Mouse (Mus musculus) liver, embryonic 16.5 days (tissue): Measurements from ENCODE around the gene Stx12. TPM values are rescaled to one million over a fixed set of nuclear protein-coding genes. Genes with fewer than 3 reads are reported as not detected.
"Not testable (repeated sequence)": the region's sequence is repeated elsewhere in the genome, so short reads cannot be mapped to it uniquely, and the experiment has no call there.

Experiments used
- ATAC-seq: fragments of 200-750 bp; cut with Nextera tagmentation; 2 replicates; pipeline ENCODE4 v1.8.0; 2017; ENCODE audit warnings: low read depth, mild to moderate bottlenecking, moderate number of reproducible peaks, moderate library complexity
- H3K27ac ChIP-seq: fragments of 300-500 bp; sonication (generic); 2 replicates; pipeline ENCODE4 v1.5.1; 2014; ENCODE audit warnings: mild to moderate bottlenecking, low read length
- H3K27me3 ChIP-seq: fragments of 300-500 bp; sonication (generic); 2 replicates; pipeline ENCODE4 v1.6.1; 2014; ENCODE audit warnings: low read depth, low read length, mixed read lengths; ENCODE audit not compliant: control insufficient read depth, insufficient read depth
- H3K36me3 ChIP-seq: fragments of 300-500 bp; sonication (generic); 2 replicates; pipeline ENCODE4 v1.6.1; 2014; ENCODE audit warnings: mild to moderate bottlenecking; ENCODE audit not compliant: control insufficient read depth, insufficient read depth
- H3K4me1 ChIP-seq: fragments of 300-500 bp; sonication (generic); 2 replicates; pipeline ENCODE4 v1.6.1; 2014; ENCODE audit warnings: low read depth, low read length, mixed read lengths; ENCODE audit not compliant: control insufficient read depth
- H3K4me2 ChIP-seq: fragments of 300-500 bp; sonication (generic); 2 replicates; pipeline ENCODE4 v1.6.1; 2014; ENCODE audit warnings: low read depth, low read length, mixed read lengths
- H3K4me3 ChIP-seq: fragments of 300-500 bp; sonication (generic); 2 replicates; pipeline ENCODE4 v1.5.1; 2014; ENCODE audit warnings: low read depth, mild to moderate bottlenecking, low read length
- H3K9ac ChIP-seq: fragments of 300-500 bp; sonication (generic); 2 replicates; pipeline ENCODE4 v1.6.1; 2014; ENCODE audit warnings: low read depth, low read length
- H3K9me3 ChIP-seq: fragments of 300-500 bp; sonication (generic); replicated peaks from 2 replicates; pipeline ENCODE4 v1.6.1; 2016; ENCODE audit warnings: low read length; ENCODE audit not compliant: control insufficient read depth
- WGBS: fragments of 180-500 bp; shearing (Covaris S2); extraction: QIAGEN DNeasy Blood & Tissue Kit; methylation state at CpG from one replicate; pipeline ENCODE4 v1.1.7; 2014; ENCODE audit not compliant: insufficient replicate concordance; 5-methylcytosine and 5-hydroxymethylcytosine counted together
- polyA plus RNA-seq: library from polyadenylated mRNA; unstranded; fragments of >200 nt; fragmentation: Nextera tagmentation; extraction: Ambion mirVana; gene quantifications from 2 replicates; pipeline ENCODE4 v1.2.1, GENCODE M21; 2015

Stx12 gene
- 15.0 and 17.1 TPM in 2 replicates for polyA plus RNA-seq

DNA sequence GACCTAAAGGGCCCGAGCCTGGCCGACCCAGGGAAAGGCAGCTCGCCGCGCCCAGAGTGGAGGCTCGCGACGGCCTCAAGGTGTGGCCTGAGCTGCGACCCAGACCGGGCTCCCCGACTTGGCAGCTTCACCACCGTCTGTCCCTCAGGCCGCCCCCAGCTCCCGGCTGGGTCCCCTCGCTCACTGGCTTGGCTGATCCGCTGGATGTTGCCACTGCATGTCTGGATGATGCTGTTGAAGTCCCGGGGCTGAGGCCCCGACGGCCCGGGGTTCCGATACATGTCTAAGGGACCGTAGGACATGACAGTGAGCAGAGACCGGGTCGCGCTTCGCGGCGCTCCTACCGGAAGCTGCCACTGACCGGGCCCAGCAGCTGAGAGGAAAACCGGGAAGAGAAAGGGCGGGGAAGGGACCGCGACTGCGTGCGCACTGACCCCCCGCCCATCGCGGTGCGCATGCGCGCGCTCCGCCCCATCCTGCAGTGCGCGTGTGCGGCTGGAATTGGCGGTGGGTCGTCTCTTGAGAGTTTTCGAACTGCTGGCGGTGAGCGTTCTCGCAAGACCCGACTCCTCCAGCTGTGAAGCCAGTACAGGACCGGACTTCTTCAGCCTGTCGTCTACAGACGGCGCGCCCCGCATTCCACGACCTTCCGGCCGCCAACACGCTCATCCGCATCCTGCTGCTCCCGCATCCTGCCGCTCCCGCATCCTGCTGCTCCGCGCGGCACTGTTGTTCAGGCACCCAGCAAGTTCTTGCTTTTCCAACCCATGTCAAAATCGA lies at the start of gene Stx12:
TSS of gene Stx12 (minus strand) at position 446 of the 780 bp plus-strand sequence.
- H3K36me3 ChIP-seq = no peaks in the 10 kb centered on the region
- H3K27ac ChIP-seq = peak within 1 kb of the TSS; percentile 91
- peak within 1 kb of the TSS; percentile 96 for H3K4me3 ChIP-seq
- peak within 1 kb of the TSS; percentile 98 for H3K9ac ChIP-seq
- ATAC-seq = peak; percentile 94
- WGBS = under 1% methylated on average over 72 of the region's 72 CpGs
- H3K9me3 ChIP-seq = no peaks in the 10 kb centered on the region
- H3K4me2 ChIP-seq = peak within 1 kb of the TSS; percentile 98
- no peaks in the 10 kb centered on the region for H3K27me3 ChIP-seq
- peaks cover 23% of the 10 kb centered on the region for H3K4me1 ChIP-seq

DNA sequence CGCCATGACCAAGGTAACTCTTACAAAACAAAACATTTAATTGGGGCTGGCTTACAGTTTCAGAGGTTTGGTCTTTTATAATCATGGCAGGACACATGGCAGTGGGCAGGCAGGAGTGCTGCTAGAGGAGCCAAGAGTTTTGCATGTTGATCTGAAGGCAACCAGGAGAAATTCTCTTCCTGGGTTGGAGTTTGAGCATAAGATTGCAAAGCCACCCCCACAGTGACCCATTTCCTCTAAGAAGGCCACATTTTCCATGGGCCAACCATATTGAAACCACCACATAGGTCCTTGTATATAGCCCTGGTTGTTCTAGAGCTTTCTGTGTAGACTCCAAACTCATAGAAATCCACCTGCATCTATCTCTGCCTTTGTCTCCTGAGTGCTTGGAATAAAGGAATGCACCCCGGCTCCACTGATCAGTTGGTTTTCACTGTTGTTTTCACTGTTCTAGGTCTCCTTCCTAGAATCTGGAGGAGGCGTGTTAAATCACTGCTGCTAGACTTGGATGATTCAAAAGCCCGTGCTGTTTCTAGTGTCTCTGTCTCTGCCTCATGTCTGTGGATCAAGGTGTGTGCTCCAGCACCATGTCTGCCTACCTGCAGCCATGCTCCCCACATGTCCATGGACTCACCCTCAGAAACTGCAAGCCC lies 48.6 kb upstream of the Stx12 start:
- no peak for ATAC-seq
- WGBS = 57% methylated on average over 4 of the region's 4 CpGs

DNA sequence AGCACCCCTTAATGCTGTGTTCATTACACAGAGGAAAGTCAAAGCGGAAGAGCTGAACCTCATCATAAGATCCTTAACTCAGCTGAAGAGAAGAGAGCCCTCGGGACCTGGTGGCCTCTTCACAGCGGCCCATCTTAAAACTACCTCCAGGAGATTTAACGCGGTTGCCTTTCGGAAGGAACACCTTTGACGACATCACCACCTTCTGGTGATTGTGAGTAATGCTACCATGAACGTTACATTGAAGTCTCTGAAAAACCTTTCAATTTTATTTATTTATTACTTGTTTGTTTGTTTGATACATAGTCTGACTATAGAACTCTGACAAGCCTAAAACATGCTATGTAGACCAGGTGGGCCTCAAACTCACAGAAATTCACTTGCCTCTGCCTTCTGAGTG lies 46.5 kb upstream of the Stx12 start:
- Histone ChIP-seq H3K9me3 (no peaks in the 10 kb centered on the region), H3K4me2 (no peak overlapping the region), H3K9ac (no peak overlapping the region), H3K27me3 (no peaks in the 10 kb centered on the region), H3K4me1 (no peaks in the 10 kb centered on the region), H3K36me3 (no peaks in the 10 kb centered on the region), H3K4me3 (no peak overlapping the region), H3K27ac (no peak overlapping the region)
- ATAC-seq = no peak
- 14% methylated on average over 8 of the region's 8 CpGs for WGBS

More for the DNA sequence above, 48.6 kb upstream of the Stx12 start:
- H3K36me3 ChIP-seq = no peaks in the 10 kb centered on the region
- H3K27ac ChIP-seq = no peak overlapping the region
- H3K27me3 ChIP-seq = no peaks in the 10 kb centered on the region
- no peaks in the 10 kb centered on the region for H3K4me1 ChIP-seq
- no peak overlapping the region for H3K9ac ChIP-seq
- H3K9me3 ChIP-seq = no peaks in the 10 kb centered on the region
- H3K4me3 ChIP-seq = no peak overlapping the region
- no peak overlapping the region for H3K4me2 ChIP-seq

DNA sequence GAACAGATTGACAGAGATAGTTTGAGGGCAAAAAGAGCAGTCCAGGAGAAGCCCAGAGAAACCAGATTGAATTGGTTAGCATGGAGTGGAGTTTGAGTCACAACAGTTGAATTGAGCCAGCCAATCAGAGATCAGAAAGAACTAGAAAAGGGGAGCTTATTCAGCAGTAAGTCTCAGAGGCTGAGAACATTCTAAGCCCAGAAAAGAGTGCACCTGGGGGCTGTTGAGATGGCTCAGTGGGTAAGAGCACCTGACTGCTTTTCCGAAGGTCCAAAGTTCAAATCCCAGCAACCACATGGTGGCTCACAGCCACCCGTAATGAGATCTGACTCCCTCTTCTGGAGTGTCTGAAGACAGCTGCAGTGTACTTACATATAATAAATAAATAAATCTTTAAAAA lies 42.2 kb upstream of the Stx12 start:
- H3K9me3 ChIP-seq, H3K4me1 ChIP-seq, H3K4me3 ChIP-seq, H3K4me2 ChIP-seq, H3K9ac ChIP-seq, H3K36me3 ChIP-seq, ATAC-seq, H3K27me3 ChIP-seq, H3K27ac ChIP-seq: not testable (repeated sequence)
- WGBS = 70% methylated on average over 2 of the region's 2 CpGs

DNA sequence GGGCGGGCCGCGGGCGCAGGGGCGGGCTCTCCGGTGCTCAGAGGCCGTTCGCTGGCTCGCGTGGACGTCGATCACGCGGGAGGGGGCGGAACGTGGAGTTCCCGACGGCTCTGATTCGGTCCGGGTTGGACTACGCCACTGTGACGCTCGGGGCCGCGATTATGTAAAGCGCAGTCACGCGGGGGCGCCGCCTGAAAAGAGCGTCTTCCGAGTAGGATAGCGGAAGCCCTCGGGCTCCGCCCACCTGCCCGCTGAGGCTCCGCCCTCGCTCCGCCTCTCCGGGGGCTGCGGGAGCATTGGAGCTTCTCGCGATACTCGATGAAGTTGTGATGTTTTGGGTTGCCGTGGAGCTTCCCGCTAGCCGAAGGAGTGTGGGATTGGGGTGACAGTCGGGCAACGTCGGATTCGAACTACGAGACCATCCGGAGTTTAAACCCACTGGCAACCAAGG lies 38.3 kb upstream of the Stx12 start, which contains the start of gene Fam76a:
TSS of gene Fam76a (minus strand) at position 1 of the 451 bp plus-strand sequence.
- WGBS = under 1% methylated on average over 53 of the region's 53 CpGs
- peak within 1 kb of the TSS; percentile 94 for H3K9ac ChIP-seq
- peak within 1 kb of the TSS; percentile 82 for H3K4me2 ChIP-seq
- ATAC-seq = peak; percentile 97
- peaks cover 17% of the 10 kb centered on the region for H3K4me1 ChIP-seq
- peak within 1 kb of the TSS; percentile 90 for H3K4me3 ChIP-seq
- no peaks in the 10 kb centered on the region for H3K27me3 ChIP-seq
- no peaks in the 10 kb centered on the region for H3K9me3 ChIP-seq
- H3K27ac ChIP-seq = peak within 1 kb of the TSS; percentile 99
- peaks cover 5% of the 10 kb centered on the region for H3K36me3 ChIP-seq

DNA sequence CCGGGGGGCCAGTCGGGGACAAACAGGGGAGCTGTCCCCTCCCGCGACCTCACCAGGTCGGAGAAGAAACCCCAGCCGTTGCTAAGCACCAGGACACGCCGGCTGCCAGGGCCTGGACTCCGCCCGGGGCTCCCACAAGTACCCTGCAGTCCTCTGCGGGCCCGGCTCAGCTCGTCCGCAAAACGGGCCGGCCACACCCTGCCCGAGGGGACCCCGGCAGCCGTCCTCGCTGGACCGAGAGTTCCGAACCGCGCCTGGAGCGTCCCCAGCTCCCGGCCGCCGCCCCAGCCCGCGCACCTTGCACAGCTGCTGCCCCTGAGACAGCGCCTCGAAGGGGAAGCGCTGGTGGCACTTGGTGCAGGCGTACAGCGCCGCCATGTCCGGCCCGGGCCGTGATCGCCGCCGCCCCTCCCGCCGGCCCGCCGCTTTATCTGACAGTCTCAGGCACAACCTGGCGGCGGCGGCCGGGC lies 37.8 kb upstream of the Stx12 start:
- under 1% methylated on average over 49 of the region's 50 CpGs for WGBS
- peak overlapping the region; percentile 90 for H3K4me3 ChIP-seq
- peak overlapping the region; percentile 67 for H3K4me2 ChIP-seq
- H3K9ac ChIP-seq = peak overlapping the region; percentile 94
- peaks cover 17% of the 10 kb centered on the region for H3K4me1 ChIP-seq
- ATAC-seq = peak; percentile 48
- no peaks in the 10 kb centered on the region for H3K9me3 ChIP-seq
- peak overlapping the region; percentile 99 for H3K27ac ChIP-seq
- H3K36me3 ChIP-seq = peaks cover 5% of the 10 kb centered on the region
- no peaks in the 10 kb centered on the region for H3K27me3 ChIP-seq

DNA sequence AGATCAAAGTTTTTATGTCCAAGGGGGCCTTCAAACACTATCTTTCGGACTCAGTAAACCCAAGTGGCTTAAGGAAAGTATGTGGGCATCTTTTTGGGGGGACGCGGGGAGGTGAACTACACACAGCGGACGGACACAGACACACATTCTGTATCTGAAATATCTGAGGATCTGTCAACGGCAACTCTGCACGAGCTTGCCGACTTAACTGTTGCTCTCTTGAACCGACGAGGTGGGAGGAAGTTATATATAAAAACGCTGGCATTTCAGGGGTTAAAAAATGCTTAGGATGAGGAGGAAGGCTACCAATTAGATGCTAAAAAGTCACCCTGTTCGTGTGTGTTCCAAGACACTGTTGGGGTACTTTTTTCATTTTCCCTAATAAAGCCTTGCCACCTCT lies 37.2 kb upstream of the Stx12 start:
- WGBS = 32% methylated on average over 12 of the region's 12 CpGs
- Histone ChIP-seq H3K9me3 (no peaks in the 10 kb centered on the region), H3K36me3 (peaks cover 7% of the 10 kb centered on the region), H3K4me3 (peak overlapping the region; percentile 90), H3K27ac (peak overlapping the region; percentile 99), H3K4me1 (peaks cover 17% of the 10 kb centered on the region), H3K4me2 (peak overlapping the region; percentile 67), H3K27me3 (no peaks in the 10 kb centered on the region), H3K9ac (peak overlapping the region; percentile 94)
- no peak for ATAC-seq

DNA sequence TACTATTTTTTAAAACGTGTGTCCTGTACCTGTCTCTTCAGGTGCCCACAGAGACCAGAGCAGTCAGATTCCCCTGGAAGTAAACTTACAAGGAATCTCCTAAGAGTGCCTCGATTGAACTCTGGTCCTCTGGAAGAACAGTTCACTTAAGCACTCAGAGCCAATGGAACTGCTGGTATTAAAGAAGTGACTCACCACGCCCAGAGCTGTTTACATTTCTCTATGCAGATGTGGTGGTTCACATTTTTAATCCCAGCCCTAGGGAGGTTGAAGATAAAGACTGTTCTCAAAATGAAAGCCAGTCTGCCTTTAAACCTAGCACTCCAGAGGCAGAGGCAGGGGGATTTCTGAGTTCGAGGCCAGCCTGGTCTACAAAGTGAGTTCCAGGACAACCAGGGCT lies 35.9 kb upstream of the Stx12 start:
- Histone ChIP-seq H3K36me3 (peaks cover 7% of the 10 kb centered on the region), H3K4me3 (no peak overlapping the region), H3K4me1 (peaks cover 17% of the 10 kb centered on the region), H3K4me2 (no peak overlapping the region), H3K9me3 (no peaks in the 10 kb centered on the region), H3K27me3 (no peaks in the 10 kb centered on the region), H3K9ac (no peak overlapping the region), H3K27ac (peak overlapping the region; percentile 42)
- 78% methylated on average over 4 of the region's 4 CpGs for WGBS
- ATAC-seq = no peak

DNA sequence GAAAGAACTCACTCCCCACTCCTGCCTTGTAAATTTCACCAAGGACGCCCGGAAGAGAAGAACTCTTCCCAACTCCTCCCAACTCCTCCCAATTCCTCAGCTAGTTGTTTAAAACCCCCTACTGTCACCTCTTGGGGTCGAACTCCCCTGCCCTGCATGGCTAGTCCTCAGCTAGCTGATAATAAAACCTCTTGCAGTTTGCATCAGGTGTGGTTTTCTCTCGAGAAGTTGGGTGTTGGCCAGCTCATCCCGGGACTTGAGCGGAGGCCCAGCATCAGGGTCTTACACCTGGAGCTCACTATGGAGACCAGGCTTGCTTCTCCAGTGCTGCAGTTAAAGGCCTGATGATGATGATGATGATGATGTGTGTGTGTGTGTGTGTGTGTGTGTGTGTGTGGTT lies 34.2 kb upstream of the Stx12 start:
- H3K27ac ChIP-seq, H3K4me3 ChIP-seq, ATAC-seq, H3K9me3 ChIP-seq, H3K9ac ChIP-seq, H3K4me2 ChIP-seq, H3K27me3 ChIP-seq: not testable (repeated sequence)
- Histone ChIP-seq H3K36me3 (peaks cover 15% of the 10 kb centered on the region), H3K4me1 (peaks cover 17% of the 10 kb centered on the region)
- 76% methylated on average over 6 of the region's 6 CpGs for WGBS
